Mouse (Mus musculus) adrenal gland, postnatal 10 days (tissue): ENCODE measurements at regions not wholly inside any gene's neighbourhood (a gene's known extent, or its start where the extent isn't known, plus 50 kb on each side); places are given as distances from the start of the nearest gene placed in this dataset.

ENCODE experiments used
- DNase-seq: peaks from one replicate; pipeline ENCODE4 v3.0.0; 2021; ENCODE audit warnings: mixed read lengths

DNA sequence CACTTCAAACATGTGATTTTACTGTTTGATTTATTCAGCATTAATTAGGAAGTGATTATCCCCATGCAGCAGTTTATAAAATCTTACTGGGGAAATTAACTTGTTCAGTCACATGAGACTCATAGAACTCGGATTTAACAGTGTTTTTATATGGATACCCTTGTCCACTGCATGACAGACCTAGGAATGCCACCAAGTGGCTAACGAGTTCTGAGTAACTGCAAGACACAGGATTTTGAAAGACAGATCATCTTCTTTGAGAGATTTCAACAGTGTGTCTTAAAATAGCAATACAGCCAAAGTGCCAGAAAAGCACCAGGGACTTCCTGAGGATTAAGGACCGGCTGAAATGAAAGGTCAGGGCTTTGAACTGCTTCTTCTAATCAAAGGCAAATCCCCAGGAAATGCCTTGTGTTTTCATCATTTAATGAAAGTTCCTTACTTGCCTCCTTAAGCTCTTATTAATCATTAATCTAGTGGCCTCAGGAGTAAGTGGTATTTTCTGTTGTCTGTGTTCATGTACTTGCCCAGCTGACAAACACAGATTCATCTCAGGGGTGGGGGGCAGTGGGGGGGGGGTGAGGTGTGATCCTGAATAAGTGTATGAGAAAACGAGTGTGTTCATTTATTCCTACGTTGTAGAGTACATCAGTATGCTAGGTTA lies 193.4 kb downstream of the Gm13691 start:
- DNase-seq = no peak

DNA sequence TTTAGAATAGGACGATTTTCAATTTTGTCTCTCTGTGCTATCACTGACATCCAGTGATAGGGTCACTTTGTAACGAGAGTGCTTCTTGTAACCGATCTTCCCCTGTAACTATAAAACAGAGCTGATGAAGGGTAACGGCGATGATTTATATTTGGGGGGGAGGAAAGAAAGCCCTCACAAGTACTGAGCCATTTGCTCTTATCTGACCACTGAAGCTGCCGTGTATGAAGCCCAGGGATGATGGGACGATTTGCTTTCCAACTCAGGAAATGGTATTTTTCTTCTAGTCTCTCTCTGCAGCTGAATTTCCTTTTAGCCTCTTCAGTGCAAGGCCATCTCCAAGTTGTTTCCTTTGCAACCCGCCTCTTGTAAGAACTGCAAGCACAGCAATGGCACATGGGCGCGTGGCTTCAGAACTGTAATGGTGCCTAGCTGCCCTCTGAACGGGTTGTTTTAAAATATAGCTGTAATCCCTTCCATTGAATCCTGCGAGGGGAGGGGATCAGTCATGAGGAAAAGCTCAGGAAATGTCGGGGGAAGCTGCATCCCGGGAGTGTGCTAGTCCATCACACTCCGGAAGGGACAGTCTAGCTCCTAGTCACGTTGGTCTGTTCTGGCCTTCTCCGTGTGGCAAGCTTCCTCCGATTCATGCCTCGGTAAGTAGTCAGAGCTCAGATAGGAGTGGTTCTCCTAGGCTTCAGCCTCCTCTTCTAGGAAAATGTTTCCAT lies 194.1 kb downstream of the Gm13691 start:
- peak; percentile 7 for DNase-seq

DNA sequence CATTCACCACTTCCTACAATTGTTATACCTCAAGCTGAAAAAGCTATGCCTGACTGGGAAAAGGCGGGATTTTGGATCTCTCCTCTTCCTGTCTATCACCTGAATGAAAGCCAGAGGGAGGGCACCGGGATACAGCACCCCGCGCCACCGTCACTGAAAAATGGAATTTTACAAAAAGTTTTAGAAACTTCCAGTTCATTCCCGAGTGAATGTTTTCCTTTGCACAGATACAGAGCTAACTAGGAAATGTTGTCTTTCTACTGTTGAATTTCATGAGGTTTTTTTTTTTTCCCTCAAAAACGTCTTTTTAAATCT lies 194.6 kb downstream of the Gm13691 start:
- DNase-seq = peak; percentile 12

DNA sequence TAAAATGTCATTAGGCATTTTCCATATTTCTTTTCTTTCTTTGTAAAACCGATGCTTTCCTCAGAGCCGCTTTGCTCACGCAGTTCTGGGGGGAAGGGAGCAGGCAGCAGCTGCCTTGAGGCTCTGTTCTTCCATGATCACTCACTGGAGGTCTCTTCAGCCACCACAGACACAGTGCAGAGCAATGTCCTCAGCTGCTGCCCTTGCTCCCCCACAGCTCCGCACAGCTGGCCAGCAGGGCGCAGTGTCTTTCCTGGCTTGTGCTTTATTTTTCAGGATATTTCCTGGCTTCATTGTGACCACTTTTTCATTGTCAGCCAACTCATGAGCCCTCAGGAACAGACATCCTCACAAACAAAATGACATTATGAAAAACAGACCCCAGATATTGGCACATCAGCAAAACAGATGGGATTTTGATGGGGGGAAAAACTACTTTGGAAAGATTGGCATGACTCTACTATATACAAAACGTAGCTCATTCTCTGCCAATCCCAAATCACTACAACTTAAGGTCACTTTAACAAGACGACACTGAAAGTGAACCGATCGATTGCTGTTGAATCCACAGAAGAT lies 195.9 kb downstream of the Gm13691 start:
- peak; percentile 44 for DNase-seq

DNA sequence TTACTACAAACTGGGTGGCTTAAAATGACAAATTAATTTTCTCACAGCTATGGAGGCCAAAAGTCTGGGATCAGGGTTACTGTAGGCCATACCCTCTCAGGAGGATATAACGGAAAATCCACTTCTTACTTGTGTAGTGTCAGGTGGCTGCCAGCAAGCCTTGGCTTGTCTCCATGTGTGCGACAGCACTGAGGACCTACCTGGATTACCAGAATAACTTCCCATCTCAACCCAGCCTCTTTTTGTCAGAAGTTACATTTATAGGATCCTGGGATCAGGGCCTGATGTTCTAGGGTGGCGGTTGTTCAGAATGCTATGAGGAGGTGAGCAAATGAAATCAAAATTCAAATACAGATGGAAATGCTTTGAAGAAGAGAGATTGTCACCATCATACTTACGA lies 197.1 kb downstream of the Gm13691 start:
- DNase-seq = no peak

DNA sequence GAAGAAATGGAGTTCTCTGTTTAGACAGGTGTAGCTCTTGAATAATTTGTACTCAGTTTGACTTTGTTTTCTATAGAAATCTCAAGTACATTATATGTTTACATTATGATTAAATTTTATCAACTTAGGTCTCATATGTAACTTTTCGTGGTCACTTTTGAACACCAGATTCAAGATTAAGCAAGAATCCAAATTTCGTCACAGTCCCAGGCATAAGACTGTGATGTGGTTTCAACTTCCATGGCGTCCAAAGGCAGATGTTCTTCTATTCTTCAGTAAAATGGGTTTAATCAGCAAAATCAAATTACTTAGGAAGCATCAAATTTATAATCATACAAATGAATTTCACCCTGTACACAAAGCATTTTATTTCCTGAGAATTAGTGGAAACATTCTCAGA lies 198.9 kb downstream of the Gm13691 start:
- DNase-seq = no peak

DNA sequence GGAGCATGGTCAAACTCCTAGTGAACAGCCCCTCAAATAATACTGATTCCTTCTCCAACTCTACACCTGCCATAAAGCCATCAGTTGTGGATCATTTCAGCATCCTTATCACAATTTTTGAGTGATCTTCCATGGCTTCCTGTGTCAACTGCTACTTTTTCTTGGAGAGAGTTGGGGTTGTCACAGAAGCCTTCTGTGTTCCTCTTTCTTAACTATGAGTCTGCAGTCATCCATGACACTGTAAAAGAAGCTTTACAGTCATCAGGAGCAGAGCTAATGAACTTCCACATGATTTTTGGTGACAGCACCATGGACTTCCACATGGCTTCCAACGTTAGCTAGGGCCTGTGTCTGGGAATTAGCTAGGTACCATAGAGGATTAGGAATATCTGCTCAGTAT lies 208.1 kb downstream of the Calcrl start:
- DNase-seq = no peak

DNA sequence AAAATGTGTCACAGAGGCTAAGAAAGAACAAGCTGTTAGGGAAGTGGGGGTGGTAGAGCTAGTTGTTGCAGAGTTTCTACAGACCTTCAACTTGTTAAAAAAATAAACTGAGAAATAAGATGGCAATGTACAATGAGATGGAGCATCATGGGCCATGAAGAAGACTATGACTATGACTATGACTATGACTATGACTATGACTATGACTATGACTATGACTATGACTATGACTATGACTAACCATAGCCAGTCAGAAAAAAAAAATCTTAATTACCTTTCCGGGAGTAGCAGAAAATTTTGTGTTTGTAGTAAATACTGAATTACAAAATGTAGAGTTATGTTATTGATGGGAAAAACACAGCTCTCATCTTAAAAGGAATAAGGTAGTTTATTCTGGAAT lies 203.2 kb downstream of the Calcrl start:
- DNase-seq = no peak

DNA sequence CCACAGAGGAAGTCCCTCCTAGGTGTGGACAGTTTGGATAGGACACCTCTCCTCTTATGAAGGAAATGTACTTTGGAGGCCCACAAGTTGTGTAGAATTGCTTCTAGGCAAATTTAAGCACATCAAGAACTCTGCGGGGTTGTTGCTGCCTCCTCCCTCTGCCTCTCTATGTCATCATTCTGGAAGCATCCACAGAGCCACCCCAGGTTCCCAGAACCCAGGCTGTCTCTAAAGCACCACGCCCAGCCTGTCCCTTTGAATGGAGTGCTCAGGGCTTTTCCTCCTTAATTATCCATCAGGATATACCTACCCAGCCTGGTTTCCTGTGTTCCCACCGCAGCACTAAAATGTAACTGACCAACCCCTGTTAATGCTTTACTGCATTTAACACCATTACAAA lies 195.4 kb downstream of the Calcrl start:
- DNase-seq = no peak

DNA sequence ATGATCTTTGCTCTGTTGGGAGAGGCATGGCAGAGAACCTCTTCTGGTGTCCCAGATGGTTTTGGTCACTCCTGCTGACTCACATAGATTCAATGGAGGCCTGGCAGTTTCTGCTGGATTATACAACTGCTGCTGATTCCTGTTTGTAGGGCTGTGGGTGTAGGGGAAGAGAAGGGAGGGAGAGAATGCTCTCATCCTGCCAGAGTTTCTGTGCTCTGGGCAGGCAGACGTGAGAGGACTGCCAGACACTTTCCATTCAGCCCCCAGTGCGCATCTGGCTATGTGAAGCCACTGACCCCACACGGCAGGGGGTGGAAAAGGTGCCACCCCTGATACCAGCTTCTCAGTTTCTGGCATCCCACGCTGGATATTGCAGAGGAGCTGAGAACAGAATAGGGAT lies 189.6 kb downstream of the Calcrl start:
- DNase-seq = no peak

DNA sequence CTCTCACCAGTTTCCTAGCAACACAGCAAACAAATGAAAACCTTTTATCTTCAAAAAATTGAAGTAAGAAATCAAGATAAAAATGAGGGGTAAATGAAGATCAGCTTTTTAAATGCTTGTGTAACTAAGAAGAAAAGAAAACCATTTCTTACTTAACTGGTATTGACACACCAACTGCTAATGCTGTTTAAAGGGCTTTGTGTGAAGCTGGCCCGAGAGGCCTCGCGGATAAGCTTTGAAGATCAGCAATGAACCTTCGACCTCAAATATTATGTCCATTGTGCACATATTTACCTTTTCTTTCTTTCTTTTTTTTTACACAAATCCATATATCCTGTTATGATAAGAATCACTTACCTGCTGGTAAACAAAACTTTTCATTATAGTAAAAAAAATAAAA lies 184.0 kb downstream of the Calcrl start:
- no peak for DNase-seq

DNA sequence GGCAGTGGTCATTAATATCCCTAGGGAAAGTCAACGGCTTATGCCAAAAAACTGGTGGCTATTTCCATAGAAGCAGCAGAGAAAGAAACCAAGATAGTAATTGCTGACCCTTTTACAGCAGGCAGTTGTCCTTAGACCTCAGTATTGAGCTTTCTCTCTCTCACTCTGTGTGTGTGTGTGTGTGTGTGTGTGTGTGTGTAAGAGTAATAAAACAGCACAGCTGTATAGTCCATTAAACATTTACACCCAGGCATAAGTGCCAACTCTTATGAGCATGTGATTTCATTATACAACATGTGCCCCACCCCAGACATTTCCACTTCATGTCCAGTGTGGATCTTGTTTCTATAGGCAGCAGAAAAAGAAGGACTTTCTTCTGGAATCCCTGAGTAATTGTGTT lies 183.2 kb downstream of the Calcrl start:
- DNase-seq = no peak

DNA sequence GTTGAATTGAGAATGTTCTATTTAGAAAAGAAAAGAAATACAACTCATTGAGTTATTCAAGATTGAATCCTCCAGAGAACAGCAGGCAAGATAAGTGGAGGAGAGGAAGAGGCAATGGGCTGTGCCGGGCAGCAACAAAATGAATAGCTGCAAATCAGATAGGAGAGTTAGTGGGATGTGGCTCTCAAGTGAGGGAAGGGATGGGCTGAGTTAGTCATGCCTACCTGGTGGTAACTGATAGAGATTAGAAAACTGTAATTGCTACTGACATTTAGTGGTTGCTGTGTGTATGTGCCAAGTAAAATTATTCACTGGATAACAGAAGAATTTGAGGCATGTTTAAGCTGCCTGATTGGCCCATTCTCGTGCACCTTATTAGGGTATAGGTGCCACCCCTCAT lies 179.3 kb downstream of the Calcrl start:
- DNase-seq = no peak

DNA sequence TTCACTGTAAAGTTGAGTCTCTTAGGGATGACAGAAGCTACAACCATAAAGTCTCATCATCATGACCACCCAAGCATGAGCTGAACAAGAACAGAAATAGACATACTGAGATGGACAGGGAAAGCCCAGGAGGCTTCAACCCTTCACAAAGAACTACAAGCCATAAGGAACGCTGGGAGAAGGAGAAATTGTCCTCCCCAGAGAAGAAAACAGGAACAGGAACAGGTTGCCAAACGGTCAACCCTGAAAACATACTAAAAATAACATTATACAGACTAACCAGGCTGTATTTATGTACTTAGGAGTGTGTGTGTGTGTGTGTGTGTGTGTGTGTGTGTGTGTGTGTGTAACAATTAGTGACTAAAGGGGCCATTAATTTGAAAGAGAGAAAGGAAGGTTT lies 178.6 kb downstream of the Calcrl start:
- no peak for DNase-seq

DNA sequence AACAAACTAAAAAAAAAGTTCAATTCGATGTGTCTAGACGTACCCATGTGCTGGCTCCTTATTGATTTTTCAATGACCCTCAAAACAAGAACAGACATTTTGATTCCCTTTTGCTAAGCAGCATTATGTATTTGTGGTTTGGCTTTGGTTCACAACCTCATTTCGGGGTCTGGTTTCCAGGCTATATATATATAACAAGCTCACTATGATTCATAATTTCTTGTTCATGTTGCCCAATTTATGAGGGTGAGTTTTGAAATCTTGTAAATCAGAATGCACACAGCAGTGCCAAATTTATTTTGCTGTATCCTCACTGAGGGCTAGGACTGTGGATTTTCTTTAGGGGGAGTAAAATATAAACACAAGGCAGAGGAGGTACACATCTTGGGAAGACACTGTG lies 177.0 kb downstream of the Calcrl start:
- DNase-seq = no peak

DNA sequence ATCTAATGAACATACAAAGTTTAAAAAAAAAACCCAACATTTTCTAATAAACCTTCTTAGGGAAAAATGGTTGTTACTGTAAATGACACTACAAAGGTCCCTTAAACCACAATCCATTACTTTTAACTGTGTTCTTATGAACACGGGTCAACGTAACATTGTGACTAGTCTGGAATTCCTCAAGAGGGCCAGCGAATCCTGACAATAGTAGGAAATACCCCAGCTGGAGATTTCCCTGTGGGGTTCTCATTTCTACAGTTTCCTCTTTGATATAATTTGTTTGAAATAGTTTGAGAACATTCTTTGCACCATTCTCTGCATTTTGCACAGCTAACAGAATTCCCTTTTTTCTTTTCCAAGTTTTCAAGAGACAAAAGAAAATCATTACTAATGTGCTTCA lies 175.3 kb downstream of the Calcrl start:
- DNase-seq = no peak

DNA sequence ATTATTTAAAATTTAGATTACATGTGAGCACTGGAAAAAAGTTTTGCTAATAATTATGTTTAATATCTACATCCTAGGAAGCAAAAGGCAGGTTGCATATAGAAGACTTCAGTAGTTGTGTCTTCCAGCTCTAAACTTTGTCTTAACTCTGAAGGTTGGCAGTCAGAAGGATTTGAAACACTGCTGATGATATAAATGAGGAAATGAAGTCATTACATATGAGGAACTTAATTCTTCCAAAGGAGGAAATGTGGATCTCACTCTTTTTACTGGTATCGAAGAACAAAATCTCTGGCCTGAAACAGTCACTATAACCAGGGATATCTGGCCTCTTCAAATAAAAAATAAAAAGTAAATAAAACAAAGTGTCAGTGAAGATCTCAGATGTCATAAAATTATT lies 173.1 kb downstream of the Calcrl start:
- no peak for DNase-seq

DNA sequence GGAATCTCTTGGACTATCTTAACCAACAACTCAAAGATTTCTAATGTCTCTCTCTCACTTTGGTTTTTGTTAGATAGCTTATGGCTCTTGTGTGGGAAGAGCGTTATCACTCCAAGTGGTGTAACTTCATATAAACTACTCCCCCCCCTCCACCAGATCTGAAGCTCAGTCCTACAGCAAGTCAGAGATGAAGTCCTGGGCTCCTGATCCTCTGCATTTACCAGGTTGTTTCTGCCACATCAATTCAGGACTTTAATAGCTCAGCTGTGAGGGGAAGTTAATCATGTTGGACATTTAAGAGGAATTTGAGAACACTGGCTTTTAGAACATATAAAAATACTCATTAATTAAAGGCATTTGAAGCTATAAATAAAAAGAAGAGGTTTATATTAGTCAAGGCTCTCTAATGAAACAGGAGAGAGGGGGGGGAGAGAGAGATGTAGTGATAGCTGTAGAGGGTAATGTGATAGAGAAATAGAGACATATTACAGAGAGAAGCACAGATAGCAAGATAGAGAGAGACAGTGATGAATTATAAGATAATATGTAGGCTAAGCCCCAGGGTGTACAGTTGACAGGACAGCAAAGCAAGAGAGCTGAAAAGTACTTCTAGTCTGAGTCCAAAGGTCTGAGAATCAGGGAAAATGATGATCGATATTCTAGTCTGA lies 166.7 kb downstream of the Calcrl start:
- no peak for DNase-seq

DNA sequence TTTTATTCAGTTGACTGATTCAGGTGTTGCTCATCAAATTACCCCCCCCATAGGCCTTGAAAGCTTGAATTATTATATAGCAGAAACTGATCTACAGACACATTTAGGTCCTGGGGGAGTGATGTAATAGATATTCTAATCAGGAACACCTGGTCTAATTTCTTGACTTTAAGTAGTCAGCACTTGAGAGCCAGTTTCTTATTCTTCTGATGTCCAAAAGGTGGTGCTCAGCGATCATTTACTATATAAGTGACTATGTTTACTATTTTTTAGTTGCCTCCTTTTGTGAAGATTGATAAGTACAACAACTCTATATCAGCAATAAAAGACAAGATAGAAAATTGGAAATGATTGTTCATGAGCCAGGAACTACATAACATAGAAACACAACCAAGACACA lies 166.0 kb downstream of the Calcrl start:
- DNase-seq = no peak

DNA sequence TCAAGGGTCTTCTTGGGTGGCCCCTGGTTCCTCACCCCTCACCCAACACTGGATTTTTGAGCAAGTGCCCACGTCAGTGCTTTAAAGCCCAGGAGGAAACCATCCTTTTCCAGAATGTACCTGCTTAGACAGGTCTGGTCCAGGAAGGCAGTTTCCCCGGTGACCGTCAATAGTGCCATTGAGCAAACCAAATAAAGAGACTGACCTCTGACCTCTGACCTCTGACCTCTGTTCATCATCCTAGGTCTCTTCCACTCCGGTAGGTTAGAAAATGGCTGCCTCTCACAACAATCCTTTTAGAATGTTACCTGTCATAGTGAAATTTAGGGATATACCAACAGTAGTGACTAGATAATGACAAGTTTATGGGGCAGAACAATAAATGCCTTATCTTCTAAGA lies 164.5 kb downstream of the Calcrl start:
- DNase-seq = no peak

DNA sequence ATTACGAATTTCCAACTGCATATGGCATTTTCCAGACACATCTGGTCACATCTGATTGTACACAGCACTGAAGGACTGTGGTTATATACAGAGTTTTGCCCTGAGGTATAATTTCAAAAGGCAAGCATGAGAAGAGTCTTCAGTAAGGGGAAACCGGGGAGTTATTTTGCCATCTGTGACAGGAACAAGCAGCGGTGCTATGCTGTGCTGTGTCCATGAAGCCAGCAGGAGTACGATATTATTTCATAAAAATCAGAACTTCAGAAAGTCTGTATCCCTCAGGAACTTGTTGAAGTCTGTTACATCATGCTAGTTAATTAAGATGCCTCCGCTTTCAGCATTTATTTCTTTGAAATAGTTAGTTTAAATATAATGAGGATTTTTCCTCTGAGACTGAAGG lies 163.7 kb downstream of the Calcrl start:
- no peak for DNase-seq

DNA sequence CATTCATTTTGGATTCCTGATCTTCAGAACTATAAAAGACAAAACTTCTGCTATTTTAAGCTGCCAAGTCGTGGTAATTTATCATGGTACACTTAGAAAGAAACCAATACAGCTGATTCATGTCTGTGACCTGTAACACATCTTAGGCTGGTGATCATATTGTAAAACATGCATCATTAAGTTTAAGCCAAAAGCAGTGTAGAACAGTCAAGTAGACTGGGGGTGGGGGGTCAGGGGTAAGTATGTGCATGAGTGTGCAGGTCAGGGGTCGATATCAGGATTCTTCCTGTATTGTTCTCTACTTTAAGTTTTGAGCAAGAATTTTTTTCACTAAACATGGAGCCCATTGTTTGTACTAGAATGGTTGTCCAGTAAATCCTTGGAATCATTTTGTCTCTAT lies 160.7 kb downstream of the Calcrl start:
- DNase-seq = no peak

DNA sequence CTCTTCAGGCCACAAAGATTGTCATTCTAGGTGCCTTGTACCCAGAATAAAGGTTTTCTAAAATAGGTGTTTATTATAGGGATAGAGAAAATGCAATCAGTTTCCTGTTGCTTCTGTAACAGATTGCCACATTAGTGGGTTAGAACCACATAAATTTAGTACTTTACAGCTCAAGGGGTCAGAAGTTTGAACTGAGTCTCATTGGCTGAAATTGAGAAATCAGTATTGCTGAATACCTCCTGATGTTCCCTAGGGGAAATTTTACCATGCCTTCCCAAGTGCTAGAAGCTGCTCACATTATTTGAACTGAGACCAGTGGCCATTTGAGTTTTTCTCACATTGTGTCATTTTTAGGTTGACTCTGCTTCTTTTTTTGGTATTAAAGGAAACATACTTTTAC lies 160.2 kb downstream of the Calcrl start:
- DNase-seq = no peak

DNA sequence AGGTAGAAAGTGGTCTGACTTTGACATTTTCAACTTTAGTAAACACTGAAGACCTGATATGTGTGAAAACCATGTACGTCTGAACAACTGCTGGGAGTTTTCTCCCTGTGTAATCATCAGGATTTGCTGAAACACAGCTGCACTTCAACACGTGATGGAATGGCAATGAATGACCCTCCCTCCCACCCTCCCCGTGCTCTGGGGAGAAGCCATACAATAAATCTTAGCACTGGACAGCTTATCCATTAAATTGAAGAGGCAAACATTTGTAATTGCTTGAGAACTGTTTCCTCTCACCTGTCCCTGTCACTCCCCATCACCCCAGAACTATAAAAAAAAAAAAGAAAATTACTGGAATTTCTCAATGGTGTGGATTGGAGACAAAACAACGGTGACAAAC lies 159.1 kb downstream of the Calcrl start:
- DNase-seq = no peak
